Mouse (Mus musculus) monocyte, adult 5-6 weeks (primary cell): Measurements from ENCODE around the gene Sh3gl2. TPM values are rescaled to one million over a fixed set of nuclear protein-coding genes. Genes with fewer than 3 reads are reported as not detected.

Experiments
- ATAC-seq: fragments of 153-309, 156-312 bp; replicated peaks from 2 replicates; pipeline ENCODE4 v1.8.0; 2017; ENCODE audit warnings: mild to moderate bottlenecking; ENCODE audit not compliant: low TSS enrichment, insufficient number of reproducible peaks, severe bottlenecking, poor library complexity, low FRiP score
- total RNA-seq: library from RNA; stranded (forward); fragments of 200-1000, 200-491, 200-594 nt; gene quantifications from 3 replicates; pipeline ENCODE4 v1.2.3, GENCODE M21; 2017

Gene Sh3gl2
- total RNA-seq, 1 experiment from 2014 or later, result not detected

- ATAC-seq, result no peak
Observed at GRCm38 (mm10) chr4:85514205-85514681, 309.3 kb downstream of the Sh3gl2 start.

DNA sequence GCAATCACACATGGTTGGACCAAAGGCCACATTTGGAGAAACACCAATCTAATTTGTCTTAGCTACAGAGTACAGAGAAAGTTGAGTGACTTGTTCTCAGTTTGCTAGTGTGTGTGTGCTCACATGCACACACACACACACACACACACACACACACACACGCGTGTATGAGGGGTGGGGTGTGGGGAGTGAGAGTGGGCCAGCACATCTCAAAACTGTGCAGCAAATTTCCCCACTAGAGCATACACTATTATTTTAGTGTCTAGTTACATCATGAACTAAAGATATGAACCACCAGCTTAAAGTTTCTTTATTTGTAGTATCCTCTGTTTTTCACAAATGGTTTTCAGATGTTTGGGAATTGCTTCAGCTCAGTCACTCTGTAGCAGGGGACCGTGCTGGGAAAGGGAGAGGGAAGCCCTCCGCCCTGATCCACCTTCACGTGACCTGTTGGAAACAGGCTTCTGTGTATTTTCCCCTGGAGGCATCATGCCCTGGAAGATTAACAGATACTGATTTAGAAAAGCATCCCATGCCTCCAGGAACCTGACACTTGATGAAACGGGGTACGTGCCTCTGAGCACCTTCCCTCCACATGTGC, 322.1 kb downstream of the Sh3gl2 start:
- no peak for ATAC-seq

DNA sequence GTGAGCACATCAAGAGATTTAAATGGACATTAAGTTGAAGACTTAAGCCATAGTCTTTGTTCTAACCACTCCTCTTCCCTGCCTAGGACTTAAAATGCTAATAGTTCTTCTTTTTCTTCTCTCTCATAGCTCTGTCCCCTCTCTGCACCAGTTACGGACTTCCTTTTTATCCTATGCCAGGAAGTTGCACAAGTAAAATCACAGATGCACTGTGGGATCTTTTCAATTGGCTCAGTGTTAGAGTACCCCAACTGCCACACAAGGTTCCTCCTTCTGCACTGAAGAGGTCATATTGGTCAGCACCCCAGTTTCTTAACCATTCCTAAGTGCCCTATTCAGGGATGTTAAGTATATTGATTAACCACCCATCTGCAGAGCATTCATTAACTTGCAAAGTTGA, 324.9 kb downstream of the Sh3gl2 start:
- no peak for ATAC-seq

- no peak for ATAC-seq
Observed at GRCm38 (mm10) chr4:85539677-85540076, 334.8 kb downstream of the Sh3gl2 start.

- ATAC-seq, result no peak
Observed at GRCm38 (mm10) chr4:85543221-85543620, 338.3 kb downstream of the Sh3gl2 start.

GRCm38 (mm10) chr4:85554696-85555095, 349.8 kb downstream of the Sh3gl2 start:
- no peak for ATAC-seq

GRCm38 (mm10) chr4:85559753-85560152, 354.8 kb downstream of the Sh3gl2 start:
- no peak for ATAC-seq

GRCm38 (mm10) chr4:85585426-85585825, 380.5 kb downstream of the Sh3gl2 start:
- ATAC-seq, result no peak

GRCm38 (mm10) chr4:85588928-85589327, 384.0 kb downstream of the Sh3gl2 start:
- no peak for ATAC-seq

- no peak for ATAC-seq
Observed at GRCm38 (mm10) chr4:85591037-85591436, 386.1 kb downstream of the Sh3gl2 start.

- ATAC-seq, result no peak
Observed at GRCm38 (mm10) chr4:85594159-85594558, 389.2 kb downstream of the Sh3gl2 start.

DNA sequence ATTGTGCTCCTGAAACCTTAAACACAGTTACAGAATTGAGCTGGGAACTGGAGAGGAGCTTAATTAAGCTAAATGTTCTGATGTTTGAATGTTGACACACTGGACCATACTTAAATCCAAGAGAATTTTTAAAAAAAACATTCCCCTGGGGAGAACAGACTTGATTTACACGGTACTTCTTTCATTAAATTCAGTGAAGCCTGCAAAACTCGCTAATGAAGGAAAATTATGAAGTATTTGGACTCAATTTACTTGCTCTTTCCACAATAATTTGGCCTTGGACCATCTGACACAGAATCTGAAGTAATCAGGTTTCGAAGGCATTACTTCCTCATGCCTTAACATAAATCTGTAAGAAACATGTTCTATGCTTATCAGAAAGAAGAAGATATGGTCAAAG, 408.4 kb downstream of the Sh3gl2 start:
- ATAC-seq, result no peak

DNA sequence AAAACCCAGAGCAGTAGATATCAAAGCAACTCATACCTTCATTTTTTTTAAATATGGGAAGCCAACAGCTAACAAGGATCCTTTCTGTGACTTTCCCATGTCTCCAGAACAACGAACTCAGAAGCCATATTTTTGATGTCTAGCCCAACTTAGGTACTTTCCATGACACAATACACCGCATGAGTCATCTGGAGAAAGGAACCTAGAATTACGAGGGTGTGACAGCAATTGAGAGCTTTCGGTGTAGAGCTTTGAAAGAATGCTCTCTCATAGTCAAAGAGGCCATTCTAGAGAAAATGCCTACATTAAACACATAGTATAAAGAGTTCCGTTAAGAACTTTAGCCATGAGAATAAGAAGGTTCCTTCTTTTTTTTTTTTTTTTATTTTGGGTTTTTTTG, 413.8 kb downstream of the Sh3gl2 start:
- no peak for ATAC-seq

- no peak for ATAC-seq
Observed at GRCm38 (mm10) chr4:85619261-85619660, 414.3 kb downstream of the Sh3gl2 start.

- ATAC-seq, result no peak
Observed at GRCm38 (mm10) chr4:85629381-85629780, 424.5 kb downstream of the Sh3gl2 start.

DNA sequence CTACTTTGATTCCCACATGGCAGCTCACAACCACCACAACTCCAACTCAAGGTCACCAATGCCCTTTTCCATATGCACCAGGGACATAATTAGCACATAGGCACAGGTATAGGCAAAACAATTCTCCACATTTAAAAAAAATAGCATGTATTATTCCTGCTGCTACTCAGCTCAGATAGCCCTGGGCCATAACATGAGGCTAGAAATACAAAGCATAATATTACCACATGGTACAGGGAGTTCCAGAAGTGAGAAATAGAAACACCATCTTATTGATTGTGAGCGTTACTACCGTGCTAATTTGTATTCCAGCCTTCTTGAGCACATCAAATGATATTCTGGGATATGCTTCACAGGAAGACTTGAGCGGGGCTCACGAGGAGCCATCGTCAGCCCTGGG, 464.3 kb downstream of the Sh3gl2 start:
- no peak for ATAC-seq

- no peak for ATAC-seq
Observed at GRCm38 (mm10) chr4:85669735-85670134, 464.8 kb downstream of the Sh3gl2 start.

DNA sequence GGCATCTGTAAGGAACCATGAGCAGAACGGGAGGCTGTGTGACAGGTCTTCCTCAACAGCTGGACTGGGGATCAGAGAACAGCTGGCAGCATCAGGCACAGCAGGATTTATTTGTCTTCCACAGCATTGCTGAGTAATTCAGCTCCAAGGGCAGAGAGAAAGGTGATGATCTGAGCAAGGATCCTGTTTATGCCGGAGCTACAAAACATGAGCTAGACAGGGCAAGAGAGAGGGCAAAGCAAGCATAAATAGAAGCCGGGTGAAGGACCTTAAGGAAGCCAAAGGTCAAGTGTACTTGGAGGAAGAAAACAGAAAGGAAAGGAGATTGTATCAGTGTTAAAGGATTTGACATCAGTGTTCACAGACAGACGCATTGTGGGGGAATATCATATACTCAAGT, 467.4 kb downstream of the Sh3gl2 start:
- no peak for ATAC-seq

DNA sequence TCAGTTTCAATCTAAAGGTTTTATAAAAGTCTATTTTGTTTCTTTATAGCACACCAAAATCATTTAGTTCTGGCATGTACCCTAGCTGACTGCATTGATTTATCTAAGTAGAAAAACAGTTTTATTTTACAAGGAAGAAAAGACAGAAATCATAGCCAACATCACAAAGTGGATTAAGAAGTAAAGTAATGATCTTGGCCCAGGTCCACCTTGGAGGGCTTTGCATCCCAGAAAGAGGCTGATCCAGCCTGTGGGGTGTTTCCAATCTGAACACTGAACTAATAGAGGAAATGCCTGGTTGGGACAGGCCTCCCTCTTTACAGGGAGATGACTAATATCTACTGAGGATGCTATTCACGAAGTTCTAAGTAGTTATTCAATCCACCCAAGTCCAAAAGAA, 472.7 kb downstream of the Sh3gl2 start:
- ATAC-seq, result no peak

GRCm38 (mm10) chr4:85686160-85686559, 481.2 kb downstream of the Sh3gl2 start:
- no peak for ATAC-seq
